Mouse (Mus musculus): Measurements from ENCODE around the gene Tmem239. TPM values are rescaled to one million over a fixed set of nuclear protein-coding genes. Genes with fewer than 3 reads are reported as not detected.

The Tmem239 gene
- polyA plus RNA-seq, 1 experiment from 2014 or later, result not detected

DNA sequence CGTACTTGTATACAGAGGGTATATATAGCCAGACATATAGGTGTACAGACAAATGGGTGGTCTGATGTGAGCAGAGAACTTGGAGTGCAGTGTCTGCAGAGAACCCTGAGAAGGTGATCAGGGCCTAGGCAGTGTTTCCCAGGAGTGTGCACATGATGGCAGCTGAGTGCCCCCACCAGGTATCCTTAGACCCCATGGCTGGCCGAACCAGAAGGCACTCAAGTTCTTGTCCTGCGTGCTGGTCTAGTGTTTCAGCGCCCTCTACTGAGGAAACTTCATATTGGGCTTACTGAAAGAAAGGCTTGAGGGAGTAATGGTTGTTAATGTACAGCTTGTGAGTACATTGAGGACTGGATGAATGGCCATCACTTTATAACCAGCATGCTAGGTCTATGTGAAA, 26.9 kb downstream of the Tmem239 start:
- no peak for ATAC-seq (ENCODE audit: insufficient number of reproducible peaks, low FRiP score, low TSS enrichment, low read depth)
- 19% methylated on average over 4 of the region's 4 CpGs for WGBS

DNA sequence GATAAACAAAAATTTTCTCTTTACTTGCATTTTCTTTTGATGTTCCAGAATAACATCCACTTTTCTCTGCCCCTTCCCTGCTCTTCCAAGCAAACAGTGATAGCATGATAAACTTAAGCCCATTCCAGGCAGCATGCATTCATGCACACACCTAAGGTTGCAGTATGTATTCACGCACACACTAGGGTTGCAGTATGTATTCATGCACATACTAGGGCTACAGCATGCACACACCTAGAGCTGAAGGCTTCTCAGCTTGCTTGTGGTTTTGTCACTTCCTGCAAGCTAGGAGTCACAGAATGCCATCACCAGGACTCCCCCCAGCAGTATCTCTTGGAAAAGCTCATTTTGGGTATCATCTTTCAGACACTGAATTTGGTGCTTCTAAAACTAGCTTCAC, 30.5 kb downstream of the Tmem239 start:
- no peak overlapping the region for H3K4me3 ChIP-seq (replicated peaks)
- H3K4me1 ChIP-seq, result no peaks in the 10 kb centered on the region
- H3K36me3 ChIP-seq, result peaks cover 47% of the 10 kb centered on the region
- no peak overlapping the region for H3K4me2 ChIP-seq (replicated peaks)
- no peak overlapping the region for H3K9ac ChIP-seq
- no peaks in the 10 kb centered on the region for H3K9me3 ChIP-seq (replicated peaks)
- H3K27ac ChIP-seq (replicated peaks), result no peak overlapping the region
- H3K27me3 ChIP-seq, result no peaks in the 10 kb centered on the region
- no peak for ATAC-seq (ENCODE audit: insufficient number of reproducible peaks, low FRiP score, low TSS enrichment, low read depth)
- WGBS, result 94% methylated on average over 1 of the region's 1 CpGs

More for the DNA sequence above, 26.9 kb downstream of the Tmem239 start:
- Histone ChIP-seq H3K9me3 (replicated peaks) (no peaks in the 10 kb centered on the region), H3K4me1 (no peaks in the 10 kb centered on the region), H3K27me3 (no peaks in the 10 kb centered on the region), H3K9ac (no peak overlapping the region), H3K4me2 (replicated peaks) (no peak overlapping the region), H3K4me3 (replicated peaks) (no peak overlapping the region), H3K36me3 (peaks cover 14% of the 10 kb centered on the region), H3K27ac (replicated peaks) (no peak overlapping the region)

DNA sequence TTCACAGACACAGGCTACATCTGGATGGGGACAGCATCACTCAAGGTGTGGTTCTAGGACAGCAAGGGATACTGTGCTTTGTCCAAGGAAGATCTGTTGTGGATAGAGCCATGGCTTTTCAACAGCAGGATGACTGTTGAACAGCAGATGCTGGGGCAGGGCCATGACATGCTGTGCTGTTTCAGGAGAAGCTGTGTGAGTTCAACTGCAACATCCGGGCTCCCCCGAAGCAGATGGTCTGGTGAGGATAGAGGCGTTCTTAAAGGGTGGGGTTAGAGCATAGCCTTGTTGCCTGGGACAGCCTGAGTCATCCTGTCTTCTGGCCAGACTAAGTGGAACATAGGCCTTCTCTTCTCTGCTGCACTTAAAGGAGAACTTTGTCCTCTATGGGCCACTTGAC, 32.6 kb downstream of the Tmem239 start:
- 97% methylated on average over 3 of the region's 3 CpGs for WGBS
- no peak overlapping the region for H3K4me2 ChIP-seq (replicated peaks)
- H3K4me1 ChIP-seq, result no peaks in the 10 kb centered on the region
- H3K4me3 ChIP-seq (replicated peaks), result no peak overlapping the region
- no peaks in the 10 kb centered on the region for H3K9me3 ChIP-seq (replicated peaks)
- H3K36me3 ChIP-seq, result peaks cover 62% of the 10 kb centered on the region
- ATAC-seq (ENCODE audit: insufficient number of reproducible peaks, low FRiP score, low TSS enrichment, low read depth), result no peak
- H3K9ac ChIP-seq, result no peak overlapping the region
- no peak overlapping the region for H3K27ac ChIP-seq (replicated peaks)
- no peaks in the 10 kb centered on the region for H3K27me3 ChIP-seq

DNA sequence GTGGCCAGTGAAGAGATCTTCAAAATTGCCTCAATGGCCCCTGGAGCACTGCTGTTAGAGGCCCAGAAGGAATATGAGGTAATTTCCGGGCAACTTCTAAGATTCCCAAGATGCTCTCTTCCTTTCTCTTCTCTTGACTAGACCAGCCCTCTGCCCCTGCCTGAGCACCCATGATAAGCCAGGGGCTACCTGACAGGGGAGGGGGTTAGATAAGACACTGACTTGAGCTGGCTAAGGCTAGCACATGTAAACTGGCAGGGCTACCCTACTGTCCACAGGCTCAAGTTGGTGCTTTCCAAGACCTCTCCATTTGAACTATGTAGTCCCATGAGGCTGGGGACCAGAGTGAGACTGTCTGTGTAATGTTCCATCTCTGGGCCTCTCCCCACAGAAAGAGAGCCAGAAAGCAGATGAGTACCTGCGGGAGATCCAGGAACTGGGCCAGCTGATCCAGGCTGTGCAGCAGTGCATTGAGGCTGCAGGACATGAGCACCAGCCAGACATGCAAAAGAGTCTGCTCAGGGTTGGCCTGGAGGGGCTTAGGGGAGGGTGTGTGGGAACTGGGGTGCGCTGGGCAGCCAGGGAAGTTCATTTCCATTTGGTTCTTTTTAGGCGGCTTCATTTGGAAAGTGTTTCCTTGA, 33.7 kb downstream of the Tmem239 start:
- Histone ChIP-seq H3K9me3 (replicated peaks) (no peaks in the 10 kb centered on the region), H3K4me3 (replicated peaks) (no peak overlapping the region), H3K4me2 (replicated peaks) (no peak overlapping the region), H3K36me3 (peaks cover 68% of the 10 kb centered on the region), H3K9ac (no peak overlapping the region), H3K27ac (replicated peaks) (no peak overlapping the region), H3K4me1 (no peaks in the 10 kb centered on the region), H3K27me3 (no peaks in the 10 kb centered on the region)
- WGBS, result 90% methylated on average over 4 of the region's 4 CpGs
- no peak for ATAC-seq (ENCODE audit: insufficient number of reproducible peaks, low FRiP score, low TSS enrichment, low read depth)

DNA sequence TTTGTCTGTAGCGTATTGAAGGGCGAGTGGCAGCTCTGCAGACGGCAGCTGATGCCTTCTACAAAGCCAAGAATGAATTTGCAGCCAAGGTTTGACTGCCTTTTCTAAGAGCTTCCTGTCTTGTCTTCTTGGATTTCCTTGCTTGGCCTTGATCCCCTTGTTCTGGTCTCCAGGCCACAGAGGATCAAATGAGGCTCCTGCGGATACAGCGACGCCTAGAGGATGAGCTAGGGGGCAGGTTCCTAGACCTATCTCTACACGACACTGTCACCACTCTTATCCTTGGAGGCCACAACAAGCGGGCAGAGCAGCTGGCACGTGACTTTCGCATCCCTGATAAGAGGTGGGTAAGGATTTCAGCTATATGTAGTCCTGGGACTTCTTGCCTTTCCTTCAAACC, 35.9 kb downstream of the Tmem239 start:
- H3K27me3 ChIP-seq, result no peaks in the 10 kb centered on the region
- H3K4me2 ChIP-seq (replicated peaks), result no peak overlapping the region
- H3K4me3 ChIP-seq (replicated peaks), result no peak overlapping the region
- no peak for ATAC-seq (ENCODE audit: insufficient number of reproducible peaks, low FRiP score, low TSS enrichment, low read depth)
- H3K9me3 ChIP-seq (replicated peaks), result no peaks in the 10 kb centered on the region
- peaks cover 68% of the 10 kb centered on the region for H3K36me3 ChIP-seq
- no peak overlapping the region for H3K27ac ChIP-seq (replicated peaks)
- no peak overlapping the region for H3K9ac ChIP-seq
- H3K4me1 ChIP-seq, result no peaks in the 10 kb centered on the region
- 84% methylated on average over 10 of the region's 10 CpGs for WGBS

DNA sequence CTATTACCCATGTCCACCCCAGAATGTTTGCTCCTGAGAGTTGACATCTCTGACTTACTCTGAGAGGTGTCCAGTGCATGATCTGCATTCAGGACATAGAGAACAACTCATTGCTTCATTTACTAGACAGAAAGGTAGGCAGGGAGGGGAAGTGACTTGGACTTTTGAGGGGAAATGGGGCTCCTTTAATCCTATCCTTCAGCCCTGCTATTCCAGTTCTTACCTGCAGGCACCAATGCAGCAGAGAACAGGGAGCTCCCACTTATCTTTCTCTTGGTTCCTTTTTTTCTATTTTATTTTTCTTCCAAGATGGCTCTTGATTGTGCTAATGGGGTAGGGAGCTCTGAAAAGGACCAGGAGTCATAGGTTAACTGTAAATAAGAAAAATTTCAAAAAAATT, 42.2 kb downstream of the Tmem239 start:
- H3K27me3 ChIP-seq, result no peaks in the 10 kb centered on the region; the same call in 1 of the 2 replicates
- no peak overlapping the region for H3K9ac ChIP-seq
- peaks cover 26% of the 10 kb centered on the region for H3K4me1 ChIP-seq

DNA sequence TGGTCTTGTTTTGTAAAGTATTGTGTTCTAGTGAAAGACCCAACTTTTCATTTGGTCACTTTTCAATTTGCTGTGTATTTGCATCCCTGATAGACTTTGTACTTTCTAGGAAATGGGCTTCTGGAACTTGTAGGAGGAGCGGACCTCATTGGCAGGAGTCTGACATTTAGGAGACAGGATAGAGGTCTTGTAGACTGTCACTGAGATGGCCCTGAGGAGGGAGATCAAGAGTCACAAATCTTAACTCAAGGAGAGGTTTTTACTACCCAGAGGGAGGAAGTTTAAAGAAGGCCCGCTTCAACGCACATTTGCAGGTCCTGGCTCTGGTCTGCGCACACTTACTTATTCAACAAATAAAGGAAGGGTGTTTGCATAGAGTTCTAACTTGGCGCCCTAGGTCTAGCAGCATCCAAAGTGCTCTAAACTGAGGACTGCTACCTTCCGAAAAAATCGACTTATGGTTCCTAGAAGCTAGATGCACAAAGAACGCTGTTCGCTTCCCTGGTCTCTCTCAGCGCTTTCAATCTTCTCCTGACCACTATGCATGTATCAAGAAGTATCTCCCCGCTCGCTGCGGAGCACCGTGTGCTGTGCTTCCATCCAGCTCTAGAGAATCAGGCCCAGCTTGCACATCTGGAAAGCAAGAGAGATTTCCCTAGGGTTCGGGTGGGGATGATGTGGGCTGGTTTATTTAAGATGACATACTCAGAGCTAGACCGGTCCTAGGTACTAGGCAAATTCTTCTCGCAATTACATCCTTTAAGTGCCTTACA, 42.9 kb downstream of the Tmem239 start:
- Histone ChIP-seq H3K4me1 (peaks cover 27% of the 10 kb centered on the region), H3K4me3 (replicated peaks) (peak overlapping the region; percentile 94), H3K9me3 (replicated peaks) (no peaks in the 10 kb centered on the region), H3K27me3 (no peaks in the 10 kb centered on the region; the same call in 1 of the 2 replicates), H3K4me2 (replicated peaks) (peak overlapping the region; percentile 87), H3K36me3 (peaks cover 4% of the 10 kb centered on the region), H3K9ac (peak overlapping the region; percentile 90; the same call in 1 of the 2 replicates), H3K27ac (replicated peaks) (peak overlapping the region; percentile 90; the same call in 1 of the 2 replicates)
- peak; percentile 12; the same call in 1 of the 2 replicates for ATAC-seq (ENCODE audit: insufficient number of reproducible peaks, low FRiP score, low TSS enrichment, low read depth)
- WGBS, result 9% methylated on average over 17 of the region's 17 CpGs

More for the DNA sequence above, 42.2 kb downstream of the Tmem239 start:
- Histone ChIP-seq H3K27ac (replicated peaks) (no peak overlapping the region), H3K36me3 (peaks cover 10% of the 10 kb centered on the region), H3K4me2 (replicated peaks) (no peak overlapping the region), H3K9me3 (replicated peaks) (no peaks in the 10 kb centered on the region), H3K4me3 (replicated peaks) (no peak overlapping the region)
- ATAC-seq (ENCODE audit: insufficient number of reproducible peaks, low FRiP score, low TSS enrichment, low read depth), result no peak

DNA sequence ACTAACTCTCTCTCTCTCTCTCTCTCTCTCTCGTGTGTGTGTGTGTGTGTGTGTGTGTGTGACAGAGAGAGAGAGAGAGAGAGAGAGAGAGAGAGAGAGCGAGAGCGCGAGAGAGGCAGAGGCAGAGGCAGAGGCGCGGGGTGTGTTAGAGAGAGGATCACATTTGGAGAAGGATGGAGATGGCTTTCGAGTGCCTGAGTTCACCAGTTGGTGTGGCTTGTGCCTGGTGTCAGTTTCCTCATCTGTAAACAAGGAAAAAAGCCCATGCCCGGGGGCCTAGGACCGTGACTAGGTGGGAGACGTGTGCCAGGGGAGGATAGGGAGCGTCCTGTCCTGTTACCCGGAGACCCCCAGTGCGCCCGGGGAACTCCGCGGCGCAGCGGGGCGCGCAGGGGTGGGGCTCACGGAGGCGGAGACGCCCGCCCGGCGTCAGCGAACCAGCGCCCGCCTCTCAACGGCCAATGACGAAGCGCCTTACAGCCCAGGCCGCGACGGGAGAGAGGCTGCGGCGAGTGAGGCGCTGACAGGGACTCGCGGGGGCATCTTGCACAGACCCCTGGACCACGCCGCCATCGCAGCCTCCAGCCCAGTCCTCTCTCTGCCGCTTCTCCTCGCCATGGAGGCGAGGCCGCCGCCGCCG, 43.6 kb downstream of the Tmem239 start, which contains the start of gene Ptpra:
Ptpra (plus strand) TSS at position 485 of the 640 bp plus-strand sequence.
- Histone ChIP-seq H3K9ac (peak within 1 kb of the TSS; percentile 90), H3K4me2 (replicated peaks) (peak within 1 kb of the TSS; percentile 87), H3K27ac (replicated peaks) (peak within 1 kb of the TSS; percentile 90), H3K4me3 (replicated peaks) (peak within 1 kb of the TSS; percentile 94), H3K4me1 (peaks cover 27% of the 10 kb centered on the region), H3K36me3 (no peaks in the 10 kb centered on the region), H3K9me3 (replicated peaks) (no peaks in the 10 kb centered on the region), H3K27me3 (no peaks in the 10 kb centered on the region; the same call in 1 of the 2 replicates)
- 0% methylated on average over 50 of the region's 50 CpGs for WGBS
- ATAC-seq (ENCODE audit: insufficient number of reproducible peaks, low FRiP score, low TSS enrichment, low read depth), result peak; percentile 97

DNA sequence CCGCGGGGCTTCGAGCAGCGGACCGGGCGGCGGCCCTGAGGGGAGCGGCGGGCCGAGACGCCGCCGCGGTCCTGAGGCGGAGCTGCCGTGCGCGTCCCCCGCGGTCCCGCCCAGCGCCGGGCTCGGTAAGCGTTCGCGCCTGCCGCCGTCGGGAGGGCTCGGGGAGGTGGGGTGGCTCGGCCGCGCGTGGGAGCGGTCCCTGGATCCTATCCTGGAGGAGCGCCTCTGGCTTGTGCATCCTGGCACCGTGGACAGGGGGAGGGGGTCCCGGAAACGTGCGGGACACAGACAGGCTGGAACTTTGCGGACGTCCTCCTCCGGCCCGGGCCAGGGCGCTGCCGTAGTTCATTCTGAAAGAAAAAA, 44.1 kb downstream of the Tmem239 start:
- Histone ChIP-seq H3K4me2 (replicated peaks) (peak overlapping the region; percentile 87), H3K36me3 (no peaks in the 10 kb centered on the region), H3K9ac (peak overlapping the region; percentile 90), H3K4me1 (peaks cover 27% of the 10 kb centered on the region), H3K27ac (replicated peaks) (peak overlapping the region; percentile 90), H3K4me3 (replicated peaks) (peak overlapping the region; percentile 94), H3K9me3 (replicated peaks) (no peaks in the 10 kb centered on the region), H3K27me3 (no peaks in the 10 kb centered on the region; the same call in 1 of the 2 replicates)
- ATAC-seq (ENCODE audit: insufficient number of reproducible peaks, low FRiP score, low TSS enrichment, low read depth), result peak; percentile 85
- under 1% methylated on average over 36 of the region's 47 CpGs for WGBS

DNA sequence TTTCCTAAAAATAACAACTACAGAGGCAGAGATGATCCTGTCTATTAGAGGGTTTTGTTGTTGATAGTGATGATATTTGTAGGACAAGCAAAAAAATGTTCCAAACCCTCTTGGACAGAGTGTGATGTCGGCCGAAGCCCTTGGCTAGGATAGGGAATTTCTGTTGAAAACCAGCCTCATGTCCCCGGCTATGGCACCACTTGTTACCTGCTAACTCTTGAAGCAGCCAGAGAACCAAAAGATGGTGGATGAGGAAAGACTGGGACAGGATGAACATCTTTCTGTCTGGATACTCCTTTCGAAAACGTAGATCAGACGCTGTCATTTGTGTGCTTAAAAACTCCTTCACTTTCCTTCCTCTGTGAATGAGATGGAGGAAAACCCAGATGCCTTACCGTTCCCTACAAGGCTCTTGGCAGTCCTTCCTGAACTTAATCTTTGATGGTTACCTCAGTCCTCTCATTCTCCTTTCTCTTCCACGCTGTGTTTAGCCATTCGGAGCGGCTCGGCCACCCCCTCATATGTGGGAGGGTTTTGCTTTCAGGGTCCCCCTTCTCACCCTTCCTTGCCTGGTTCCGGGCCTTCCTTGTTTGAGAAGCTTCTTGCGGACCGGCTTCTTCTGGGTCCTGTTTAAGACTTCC, 44.9 kb downstream of the Tmem239 start:
- H3K9me3 ChIP-seq (replicated peaks), result no peaks in the 10 kb centered on the region
- ATAC-seq (ENCODE audit: insufficient number of reproducible peaks, low FRiP score, low TSS enrichment, low read depth), result no peak
- no peaks in the 10 kb centered on the region for H3K36me3 ChIP-seq
- peak overlapping the region; percentile 90 for H3K9ac ChIP-seq
- H3K27ac ChIP-seq (replicated peaks), result no peak overlapping the region
- WGBS, result 54% methylated on average over 14 of the region's 14 CpGs
- peaks cover 27% of the 10 kb centered on the region for H3K4me1 ChIP-seq
- peak overlapping the region; percentile 87 for H3K4me2 ChIP-seq (replicated peaks)
- peak overlapping the region; percentile 94 for H3K4me3 ChIP-seq (replicated peaks)
- H3K27me3 ChIP-seq, result no peaks in the 10 kb centered on the region; the same call in 1 of the 2 replicates

DNA sequence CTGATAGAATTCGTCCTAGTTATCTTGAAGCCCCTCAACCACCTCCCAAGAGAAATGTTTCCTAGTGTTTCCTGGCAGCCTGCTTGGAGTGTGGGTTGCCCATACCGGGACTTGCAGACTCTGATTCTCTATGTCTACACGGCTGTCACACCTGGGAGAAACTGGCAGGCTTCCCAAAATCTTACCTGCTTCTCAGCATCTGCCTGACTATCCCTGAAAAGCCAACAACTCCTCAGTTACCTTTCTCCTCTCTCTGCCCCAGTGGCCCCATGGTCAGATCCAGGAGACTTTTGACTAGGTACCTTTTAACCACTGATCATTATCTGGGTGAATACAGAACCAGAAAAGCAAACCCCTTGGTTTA, 45.4 kb downstream of the Tmem239 start:
- peak overlapping the region; percentile 94 for H3K4me3 ChIP-seq (replicated peaks)
- no peaks in the 10 kb centered on the region for H3K36me3 ChIP-seq
- 0 out of 2 replicates have a peak overlapping the region, but pooled peaks have one; percentile 2 for H3K9ac ChIP-seq
- H3K9me3 ChIP-seq (replicated peaks), result no peaks in the 10 kb centered on the region
- peaks cover 27% of the 10 kb centered on the region for H3K4me1 ChIP-seq
- no peak overlapping the region for H3K27ac ChIP-seq (replicated peaks)
- no peak for ATAC-seq (ENCODE audit: insufficient number of reproducible peaks, low FRiP score, low TSS enrichment, low read depth)
- no peaks in the 10 kb centered on the region; the same call in 1 of the 2 replicates for H3K27me3 ChIP-seq
- H3K4me2 ChIP-seq (replicated peaks), result peak overlapping the region; percentile 87
- WGBS, result 55% methylated on average over 3 of the region's 3 CpGs

Measured in embryonic facial prominence, embryonic 15.5 days (tissue).